Mouse (Mus musculus) forebrain, embryonic 14.5 days (tissue): Measurements from ENCODE around the gene Snx30. TPM values are rescaled to one million over a fixed set of nuclear protein-coding genes. Genes with fewer than 3 reads are reported as not detected.
A peak's percentile ranks its signal among the peaks of the same experiment; 100 is the strongest.

Source experiments
- ATAC-seq: fragments of 200-750 bp; cut with Nextera tagmentation; 2 replicates; pipeline ENCODE4 v1.8.0; 2017; ENCODE audit warnings: mild to moderate bottlenecking, moderate library complexity
- DNase-seq: peaks from one replicate; pipeline ENCODE4 v3.0.0-alpha.2; 2015; ENCODE audit warnings: low spot score
- H3K27ac ChIP-seq: fragments of 300-500 bp; sonication (generic); 2 replicates; pipeline ENCODE4 v1.5.1; 2014; ENCODE audit warnings: low read depth, mild to moderate bottlenecking, control low read depth, low read length, moderate library complexity
- H3K27me3 ChIP-seq: fragments of 300-500 bp; sonication (generic); replicated peaks from 2 replicates; pipeline ENCODE4 v1.6.1; 2014; ENCODE audit warnings: low read length, control low read depth, mixed read lengths; ENCODE audit not compliant: control insufficient read depth, insufficient read depth
- H3K36me3 ChIP-seq: fragments of 300-500 bp; sonication (generic); 2 replicates; pipeline ENCODE4 v1.6.1; 2014; ENCODE audit warnings: low read length, control low read depth; ENCODE audit not compliant: control insufficient read depth, insufficient read depth
- H3K4me1 ChIP-seq: fragments of 300-500 bp; sonication (generic); 2 replicates; pipeline ENCODE4 v1.6.1; 2014; ENCODE audit warnings: antibody characterized with exemption, low read length, control low read depth; ENCODE audit not compliant: control insufficient read depth, insufficient read depth
- H3K4me2 ChIP-seq: fragments of 300-500 bp; sonication (generic); 2 replicates; pipeline ENCODE4 v1.6.1; 2014; ENCODE audit warnings: mild to moderate bottlenecking, control low read depth, low read length
- H3K4me3 ChIP-seq: fragments of 300-500 bp; sonication (generic); 2 replicates; pipeline ENCODE4 v1.5.1; 2014; ENCODE audit warnings: low read depth, low read length, control low read depth
- H3K9ac ChIP-seq: fragments of 300-500 bp; sonication (generic); 2 replicates; pipeline ENCODE4 v1.6.1; 2014; ENCODE audit warnings: mild to moderate bottlenecking, low read length, control low read depth, moderate library complexity
- H3K9me3 ChIP-seq: fragments of 300-500 bp; sonication (generic); replicated peaks from 2 replicates; pipeline ENCODE4 v1.6.1; 2016; ENCODE audit warnings: low read length, control low read depth, mixed read lengths; ENCODE audit not compliant: control insufficient read depth
- WGBS: fragments of 180-500 bp; shearing (Covaris S2); extraction: QIAGEN DNeasy Blood & Tissue Kit; methylation state at CpG from one replicate; pipeline ENCODE4 v1.1.7; 2014; 5-methylcytosine and 5-hydroxymethylcytosine counted together
- polyA plus RNA-seq: library from polyadenylated mRNA; unstranded; fragments of >200 nt; fragmentation: Nextera tagmentation; extraction: Ambion mirVana; gene quantifications from 2 replicates; pipeline ENCODE4 v1.2.1, GENCODE M21; 2014

Gene Snx30
- polyA plus RNA-seq, 1 experiment from 2014 or later, result 9.8 TPM

DNA sequence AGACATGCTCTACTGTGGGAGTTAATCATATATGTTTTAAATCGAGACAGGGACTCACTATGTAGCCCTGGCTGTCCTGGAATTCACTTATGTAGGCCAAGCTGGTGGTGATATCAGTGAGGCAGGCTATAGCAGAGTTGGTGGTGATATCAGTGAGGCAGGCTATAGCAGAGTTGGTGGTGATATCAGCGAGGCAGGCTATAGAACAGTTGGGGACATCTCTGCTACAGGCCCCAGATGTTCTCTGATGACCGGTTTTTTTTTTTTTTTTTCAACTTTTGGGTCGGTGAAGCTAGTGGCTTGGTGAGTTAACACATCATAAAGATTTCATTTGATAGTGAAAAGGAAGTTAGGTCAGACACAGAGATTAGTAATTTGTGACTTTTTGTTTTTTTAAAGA, 2.8 kb upstream of the Snx30 start:
- 71% methylated on average over 4 of the region's 4 CpGs for WGBS
- no peak for ATAC-seq
- Histone ChIP-seq H3K27me3 (no peaks in the 10 kb centered on the region), H3K27ac (no peak overlapping the region), H3K9me3 (no peaks in the 10 kb centered on the region), H3K4me1 (peaks cover 6% of the 10 kb centered on the region), H3K36me3 (no peaks in the 10 kb centered on the region), H3K4me2 (no peak overlapping the region), H3K4me3 (no peak overlapping the region), H3K9ac (no peak overlapping the region)
- DNase-seq, result no peak

DNA sequence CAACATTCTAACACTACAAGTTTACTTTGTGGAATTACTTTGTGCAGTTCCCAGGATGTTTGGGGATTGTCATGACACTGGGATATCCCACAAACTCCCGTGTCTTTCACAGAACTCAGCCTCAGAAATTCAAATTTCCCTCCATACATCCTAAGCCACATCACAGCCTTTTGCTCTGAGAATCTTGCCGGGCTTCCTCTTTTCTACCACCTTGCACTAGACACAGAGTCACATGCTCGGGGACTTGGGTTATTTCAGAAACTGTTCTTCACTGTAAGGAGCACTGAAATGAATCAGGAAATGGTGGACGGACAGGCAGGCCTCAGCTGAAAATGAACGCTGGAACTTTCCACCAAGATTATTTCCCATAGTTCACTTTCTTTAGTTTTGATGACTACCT, 2.3 kb upstream of the Snx30 start:
- DNase-seq, result no peak
- H3K27ac ChIP-seq, result no peak overlapping the region
- H3K36me3 ChIP-seq, result no peaks in the 10 kb centered on the region
- 86% methylated on average over 5 of the region's 5 CpGs for WGBS
- no peak overlapping the region for H3K4me2 ChIP-seq
- no peaks in the 10 kb centered on the region for H3K27me3 ChIP-seq
- no peaks in the 10 kb centered on the region for H3K9me3 ChIP-seq
- peaks cover 6% of the 10 kb centered on the region for H3K4me1 ChIP-seq
- H3K9ac ChIP-seq, result no peak overlapping the region
- H3K4me3 ChIP-seq, result no peak overlapping the region
- ATAC-seq, result no peak

DNA sequence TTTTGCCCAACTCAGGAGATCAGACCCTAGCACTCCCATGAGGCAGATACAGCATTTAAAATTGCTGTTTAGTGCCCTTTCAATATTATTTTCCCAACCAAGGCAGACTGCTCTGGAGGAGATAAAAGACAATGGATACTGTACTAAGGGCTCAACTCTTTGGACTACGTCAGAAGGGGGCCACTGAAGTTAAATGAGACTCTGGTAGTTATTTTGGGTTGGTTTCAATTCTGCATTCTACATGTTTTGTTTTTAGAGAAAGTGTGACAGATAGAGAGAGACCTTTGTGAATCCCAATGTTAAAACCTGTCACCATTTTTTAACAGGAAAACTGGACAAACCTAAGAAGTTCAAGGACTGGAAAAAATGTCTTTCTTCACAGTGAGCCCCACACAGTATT, 886 bp upstream of the Snx30 start:
- 79% methylated on average over 1 of the region's 1 CpGs for WGBS
- peak overlapping the region; percentile 52; the same call in 1 of the 2 replicates for H3K9ac ChIP-seq
- no peak overlapping the region for H3K27ac ChIP-seq
- H3K4me1 ChIP-seq, result peaks cover 6% of the 10 kb centered on the region
- H3K9me3 ChIP-seq, result no peaks in the 10 kb centered on the region
- DNase-seq (no peak), ATAC-seq (no peak)
- H3K27me3 ChIP-seq, result no peaks in the 10 kb centered on the region
- H3K4me3 ChIP-seq, result peak overlapping the region; percentile 85; the same call in 1 of the 2 replicates
- peak overlapping the region; percentile 98 for H3K4me2 ChIP-seq
- no peaks in the 10 kb centered on the region for H3K36me3 ChIP-seq

DNA sequence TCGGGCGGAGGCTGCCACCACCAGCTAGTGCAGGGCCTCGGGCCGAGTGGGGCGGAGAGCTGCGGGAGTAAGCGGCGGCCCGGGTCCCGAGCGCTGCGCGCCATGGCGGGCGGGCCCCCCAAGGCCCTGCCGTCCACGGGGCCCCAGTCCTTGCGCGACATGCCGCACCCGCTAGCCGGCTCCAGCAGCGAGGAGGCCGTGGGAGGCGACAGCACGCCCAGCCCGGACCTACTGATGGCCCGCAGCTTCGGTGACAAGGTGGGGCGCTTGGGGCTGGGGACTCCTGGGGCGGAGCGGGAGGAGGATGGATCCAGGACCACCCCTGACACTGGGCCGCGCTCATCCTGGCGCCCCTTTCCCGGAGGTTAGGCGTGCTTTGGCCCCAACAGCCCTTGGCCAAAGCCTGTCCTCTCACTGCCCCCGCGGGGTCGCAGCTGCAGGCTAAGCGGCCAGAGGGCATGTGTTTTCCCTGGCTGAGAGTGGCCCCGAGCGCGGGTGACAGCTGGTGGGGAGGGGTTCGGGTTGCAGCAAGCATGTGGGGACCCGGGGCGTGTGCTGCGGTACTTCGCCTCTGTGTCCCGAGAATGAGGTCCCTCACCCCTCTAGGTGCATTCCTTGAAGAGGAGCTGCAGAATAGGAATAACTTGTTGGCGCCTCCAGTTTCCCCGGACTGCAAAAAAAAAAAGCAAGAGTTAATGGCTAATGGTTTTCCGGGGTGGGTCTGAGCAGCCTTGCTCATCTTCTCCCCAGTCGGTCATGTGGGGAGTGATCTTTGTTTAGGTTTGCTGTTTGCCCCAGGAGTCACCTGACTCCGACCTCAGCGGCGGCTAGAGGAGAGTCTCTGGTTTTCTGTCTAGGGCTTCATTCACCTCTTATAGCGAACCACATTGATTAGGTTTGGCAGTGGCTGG, 583 bp downstream of the Snx30 start:
- WGBS, result 1% methylated on average over 43 of the region's 58 CpGs
- DNase-seq (peak; percentile 17), ATAC-seq (peak; percentile 67)
- Histone ChIP-seq H3K36me3 (no peaks in the 10 kb centered on the region), H3K27me3 (no peaks in the 10 kb centered on the region), H3K9ac (peak overlapping the region; percentile 84), H3K4me3 (peak overlapping the region; percentile 85), H3K4me2 (peak overlapping the region; percentile 98), H3K27ac (peak overlapping the region; percentile 60; the same call in 1 of the 2 replicates), H3K9me3 (no peaks in the 10 kb centered on the region), H3K4me1 (peaks cover 6% of the 10 kb centered on the region)

DNA sequence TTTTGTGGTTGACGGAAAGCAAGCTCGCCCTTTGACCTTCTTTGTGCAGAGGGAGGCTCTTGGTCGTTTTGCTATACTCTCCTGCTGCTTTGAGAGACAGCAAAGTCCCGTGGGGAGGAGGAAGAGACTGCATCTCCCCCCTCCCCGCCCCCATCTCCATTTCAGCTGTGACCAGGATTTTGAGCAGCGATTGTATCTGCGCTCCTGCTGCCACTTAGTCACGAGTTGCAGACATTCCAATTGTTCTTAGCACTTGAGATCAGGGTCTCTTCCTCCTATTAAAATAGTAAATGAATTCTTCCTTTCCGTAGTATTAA, 1.2 kb downstream of the Snx30 start:
- H3K4me1 ChIP-seq, result peaks cover 6% of the 10 kb centered on the region
- WGBS, result 5% methylated on average over 9 of the region's 9 CpGs
- peak overlapping the region; percentile 85 for H3K4me3 ChIP-seq
- H3K27ac ChIP-seq, result no peak overlapping the region
- no peaks in the 10 kb centered on the region for H3K36me3 ChIP-seq
- ATAC-seq (no peak), DNase-seq (no peak)
- H3K9ac ChIP-seq, result peak overlapping the region; percentile 84
- no peaks in the 10 kb centered on the region for H3K27me3 ChIP-seq
- H3K9me3 ChIP-seq, result no peaks in the 10 kb centered on the region
- H3K4me2 ChIP-seq, result peak overlapping the region; percentile 98

DNA sequence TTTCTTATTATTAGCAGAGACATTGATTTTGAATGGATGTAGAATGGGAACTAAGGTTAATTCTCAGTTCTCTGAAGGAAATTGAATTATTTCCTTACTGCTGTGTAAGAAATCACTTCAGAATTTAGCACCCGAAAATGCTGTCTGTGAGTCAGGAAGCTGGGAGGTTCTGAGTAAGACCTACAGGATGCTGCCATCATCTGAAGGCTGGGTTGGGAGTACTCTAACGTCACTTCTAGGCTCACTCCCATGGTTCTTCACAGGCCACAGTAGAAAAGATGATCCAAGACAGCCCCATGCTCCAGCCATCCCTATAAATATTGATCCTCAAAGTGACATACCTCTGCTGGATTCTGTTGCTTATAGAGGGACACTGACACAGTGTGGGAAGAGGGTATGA, 1.9 kb downstream of the Snx30 start:
- Histone ChIP-seq H3K4me1 (peaks cover 6% of the 10 kb centered on the region), H3K4me2 (peak overlapping the region; percentile 98), H3K9ac (no peak overlapping the region), H3K27me3 (no peaks in the 10 kb centered on the region), H3K9me3 (no peaks in the 10 kb centered on the region), H3K27ac (no peak overlapping the region), H3K4me3 (peak overlapping the region; percentile 85; the same call in 1 of the 2 replicates), H3K36me3 (no peaks in the 10 kb centered on the region)
- ATAC-seq (no peak), DNase-seq (no peak)
- 75% methylated on average over 2 of the region's 2 CpGs for WGBS

DNA sequence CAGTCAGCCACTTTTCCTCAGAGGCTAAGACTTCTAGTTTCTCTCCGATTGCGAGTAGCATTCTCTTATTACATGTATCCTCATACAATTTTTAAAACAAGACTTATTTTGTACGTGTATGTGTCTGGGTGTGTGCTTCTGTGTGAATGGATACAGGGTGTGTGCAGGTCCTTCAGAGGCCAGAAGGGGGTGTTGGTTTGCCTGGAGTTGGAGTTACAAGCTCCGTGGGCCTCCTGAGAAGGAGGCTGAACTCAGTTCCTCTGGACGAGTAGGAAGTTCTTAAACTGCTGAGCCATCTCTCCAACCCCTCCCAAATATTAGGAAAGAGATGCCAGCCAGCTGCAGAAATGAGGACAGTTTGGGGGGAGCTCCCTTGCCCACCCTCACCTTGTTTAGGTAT, 2.8 kb downstream of the Snx30 start:
- Histone ChIP-seq H3K9ac (no peak overlapping the region), H3K36me3 (no peaks in the 10 kb centered on the region), H3K4me2 (no peak overlapping the region), H3K4me1 (peaks cover 6% of the 10 kb centered on the region), H3K27ac (no peak overlapping the region), H3K4me3 (no peak overlapping the region), H3K27me3 (no peaks in the 10 kb centered on the region), H3K9me3 (no peaks in the 10 kb centered on the region)
- 82% methylated on average over 5 of the region's 5 CpGs for WGBS
- DNase-seq, result no peak
- ATAC-seq, result no peak

DNA sequence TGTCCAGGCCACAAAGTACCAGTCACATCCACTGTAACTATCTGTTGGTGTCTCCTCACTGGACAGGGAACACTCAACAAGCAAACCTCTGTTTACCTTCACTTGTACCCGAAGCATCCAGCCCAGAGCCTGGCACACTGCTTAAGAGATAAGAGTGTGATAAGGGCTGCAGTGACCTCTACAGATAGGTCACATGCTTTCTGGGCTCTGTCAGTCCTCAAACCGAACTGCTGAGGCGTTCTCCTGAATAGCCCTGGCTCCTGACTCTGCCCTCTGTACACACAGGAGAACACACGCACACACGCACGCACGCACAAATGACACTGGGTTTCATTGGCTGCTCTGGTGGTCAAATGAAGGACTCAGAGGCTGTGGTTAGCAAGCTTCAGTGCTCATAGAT, 8.5 kb downstream of the Snx30 start:
- 85% methylated on average over 7 of the region's 7 CpGs for WGBS
- Histone ChIP-seq H3K36me3 (no peaks in the 10 kb centered on the region), H3K27me3 (no peaks in the 10 kb centered on the region), H3K27ac (no peak overlapping the region), H3K9me3 (no peaks in the 10 kb centered on the region), H3K4me2 (no peak overlapping the region), H3K9ac (no peak overlapping the region), H3K4me3 (no peak overlapping the region), H3K4me1 (peaks cover 5% of the 10 kb centered on the region; the same call in 1 of the 2 replicates)
- DNase-seq (no peak), ATAC-seq (no peak)

DNA sequence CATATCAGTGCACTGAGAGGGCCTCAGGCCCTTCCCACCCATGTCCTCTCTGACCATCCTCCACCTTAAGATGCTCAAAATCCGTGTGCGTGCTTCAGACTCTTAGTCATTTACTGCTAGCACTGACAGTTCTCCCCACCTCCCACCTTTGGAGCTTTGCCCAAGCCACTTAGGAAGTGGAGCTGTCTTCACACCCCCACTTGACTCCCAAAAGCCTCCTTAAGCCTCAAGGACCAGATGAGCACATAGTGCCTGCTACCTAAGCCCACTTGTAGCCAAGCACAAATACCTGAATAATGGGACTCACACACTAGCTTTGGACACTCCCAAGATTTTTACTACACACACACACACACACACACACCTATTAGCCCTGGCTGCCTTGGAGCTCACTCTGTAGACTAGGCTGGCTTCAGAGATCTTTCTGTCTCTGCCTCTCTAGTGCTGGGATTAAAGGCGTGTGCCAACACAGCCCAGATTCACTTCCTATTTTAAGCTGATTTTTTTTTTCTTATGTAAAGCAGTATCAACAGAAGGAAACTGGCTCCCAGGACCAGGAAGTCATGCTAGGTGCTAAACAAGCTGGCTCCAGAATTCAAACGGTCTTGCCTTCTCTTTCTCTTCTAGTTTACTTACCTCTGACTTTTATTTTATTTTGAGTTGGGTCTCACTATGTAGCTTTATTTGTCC, 9.6 kb downstream of the Snx30 start:
- H3K27ac ChIP-seq, result no peak overlapping the region
- H3K4me1 ChIP-seq, result peaks cover 13% of the 10 kb centered on the region; the same call in 1 of the 2 replicates
- ATAC-seq (no peak), DNase-seq (no peak)
- no peaks in the 10 kb centered on the region for H3K36me3 ChIP-seq
- H3K9ac ChIP-seq, result no peak overlapping the region
- no peak overlapping the region for H3K4me3 ChIP-seq
- WGBS, result 87% methylated on average over 4 of the region's 4 CpGs
- H3K9me3 ChIP-seq, result no peaks in the 10 kb centered on the region
- H3K4me2 ChIP-seq, result no peak overlapping the region
- H3K27me3 ChIP-seq, result no peaks in the 10 kb centered on the region
